Mouse (Mus musculus) bone marrow macrophage, adult 2 months (primary cell): Measurements from ENCODE around the gene Gm39566.

Source experiments
- CTCF ChIP-seq: IDR thresholded peaks from 2 replicates; pipeline ENCODE4 v1.5.1; 2012; ENCODE audit warnings: low read depth, mild to moderate bottlenecking, low read length, moderate library complexity
- POLR2A ChIP-seq: IDR thresholded peaks from 2 replicates; pipeline ENCODE4 v1.6.1; 2012; ENCODE audit warnings: mild to moderate bottlenecking, low read depth, low read length, borderline replicate concordance

- no peak for TF ChIP-seq CTCF
- no peak for TF ChIP-seq POLR2A
Observed at GRCm38 (mm10) chr11:69848021-69848420, 32.9 kb upstream of the Gm39566 start.
